Mouse (Mus musculus) heart, adult 2 months (tissue): ENCODE results near the gene Kdm2a.

Experiments
- CTCF ChIP-seq: fragments of 200-600 bp; IDR thresholded peaks from 2 replicates; pipeline ENCODE4 v1.8.1; 2022; ENCODE audit warnings: antibody characterized with exemption, mild to moderate bottlenecking, moderate library complexity
- EP300 ChIP-seq: fragments of 200-500 bp; IDR thresholded peaks from 2 replicates; pipeline ENCODE4 v1.6.1; 2011; ENCODE audit warnings: low read depth, low read length, control low read depth; ENCODE audit not compliant: insufficient read depth
- POLR2A ChIP-seq: fragments of 200-500 bp; IDR thresholded peaks from 2 replicates; pipeline ENCODE4 v1.6.1; 2011; ENCODE audit warnings: mild to moderate bottlenecking, low read depth, low read length, control low read depth; ENCODE audit not compliant: insufficient read depth

GRCm38 (mm10) chr19:4383306-4383705 is 14.8 kb downstream of the Kdm2a start:
- TF ChIP-seq CTCF: no peak
- TF ChIP-seq POLR2A: no peak
- TF ChIP-seq EP300: no peak
